Mouse (Mus musculus) inflammation-experienced regulatory T-cells, adult 6 months (primary cell): ENCODE results near the gene Fcrl6. TPM values are rescaled to one million over a fixed set of nuclear protein-coding genes. Genes with fewer than 3 reads are reported as not detected.

Experiments used
- polyA plus RNA-seq, 3 experiments: library from polyadenylated mRNA; unstranded; fragments of 100-300 nt; shearing (Covaris generic); gene quantifications; one replicate each; pipeline ENCODE4 v1.2.1; 2017

Gene Fcrl6
- polyA plus RNA-seq, 3 experiments from 2014 or later, result 0.28 TPM; not detected in 2

Other genes with a start within 250 kb of the Fcrl6 start
- gene Pigm, start 226.0 kb downstream of the Fcrl6 start, polyA plus RNA-seq, result 1 to 10 TPM; 4.9 to 6.3 (median 5.7) TPM
- gene Slamf9, start 127.2 kb downstream of the Fcrl6 start, polyA plus RNA-seq, result under 1 TPM in 2 of 3 experiments, not detected in 1; 0.36 to 0.61 TPM
- 1 to 10 TPM in 1 of 3 experiments, under 1 TPM in 1, not detected in 1; 0.50 to 1.4 TPM for gene Igsf9, start 120.8 kb downstream of the Fcrl6 start, polyA plus RNA-seq
- 100 to 1,000 TPM; 260 to 650 (median 280) TPM for gene Tagln2, start 102.5 kb downstream of the Fcrl6 start, polyA plus RNA-seq
- gene Cfap45, start 81.8 kb downstream of the Fcrl6 start, polyA plus RNA-seq, result 1 to 10 TPM in 2 of 3 experiments, under 1 TPM in 1; 0.43 to 1.5 (median 1.2) TPM
- not detected for gene Vsig8, start 46.6 kb downstream of the Fcrl6 start, polyA plus RNA-seq
- 1 to 10 TPM in 2 of 3 experiments, under 1 TPM in 1; 0.40 to 1.6 (median 1.1) TPM for gene Slamf8, start 12.0 kb downstream of the Fcrl6 start, polyA plus RNA-seq
- gene Dusp23, start 30.4 kb upstream of the Fcrl6 start, polyA plus RNA-seq, result 1 to 10 TPM; 5.1 to 9.2 (median 5.5) TPM
- gene Crp, start 95.5 kb upstream of the Fcrl6 start, polyA plus RNA-seq, result not detected